Mouse (Mus musculus) heart, adult 2 months (tissue): ENCODE results near the gene Pdgfb. TPM values are rescaled to one million over a fixed set of nuclear protein-coding genes. Genes with fewer than 3 reads are reported as not detected.

ENCODE experiments used
- DNase-seq, 2 experiments: peaks; one replicate each; pipeline ENCODE4 v3.0.0; 2021
- H3K27ac ChIP-seq: fragments of 200-600 bp; 2 replicates; pipeline ENCODE4 v1.8.1; 2022
- H3K27me3 ChIP-seq: fragments of 200-500 bp; 2 replicates; pipeline ENCODE4 v1.6.1; 2012; ENCODE audit warnings: mild to moderate bottlenecking, low read length, inconsistent platforms, mixed read lengths; ENCODE audit not compliant: control insufficient read depth, insufficient read depth
- H3K36me3 ChIP-seq: fragments of 200-500 bp; 2 replicates; pipeline ENCODE4 v1.6.1; 2012; ENCODE audit warnings: low read length, inconsistent platforms; ENCODE audit not compliant: control insufficient read depth, insufficient read depth
- H3K4me1 ChIP-seq: fragments of 200-500 bp; 2 replicates; pipeline ENCODE4 v1.6.1; 2011; ENCODE audit warnings: low read length; ENCODE audit not compliant: control insufficient read depth, insufficient read depth
- H3K4me3 ChIP-seq: fragments of 200-600 bp; 2 replicates; pipeline ENCODE4 v1.8.1; 2022
- H3K79me2 ChIP-seq: fragments of 200-500 bp; replicated peaks from 2 replicates; pipeline ENCODE4 v1.6.1; 2012; ENCODE audit warnings: mild to moderate bottlenecking, inconsistent platforms, low read length, moderate library complexity, mixed read lengths; ENCODE audit not compliant: control insufficient read depth, insufficient read depth
- H3K9ac ChIP-seq: fragments of 200-500 bp; 2 replicates; pipeline ENCODE4 v1.6.1; 2012; ENCODE audit warnings: low read depth, mild to moderate bottlenecking, control low read depth, inconsistent platforms, low read length, mixed read lengths
- CTCF ChIP-seq: fragments of 200-600 bp; IDR thresholded peaks from 2 replicates; pipeline ENCODE4 v1.8.1; 2022; ENCODE audit warnings: antibody characterized with exemption, mild to moderate bottlenecking, moderate library complexity
- EP300 ChIP-seq: fragments of 200-500 bp; IDR thresholded peaks from 2 replicates; pipeline ENCODE4 v1.6.1; 2011; ENCODE audit warnings: low read depth, low read length, control low read depth; ENCODE audit not compliant: insufficient read depth
- POLR2A ChIP-seq: fragments of 200-500 bp; IDR thresholded peaks from 2 replicates; pipeline ENCODE4 v1.6.1; 2011; ENCODE audit warnings: mild to moderate bottlenecking, low read depth, low read length, control low read depth; ENCODE audit not compliant: insufficient read depth
- WGBS: fragments of 180-500 bp; shearing (Covaris S2); methylation state at CpG from one replicate; pipeline ENCODE4 v1.1.7; 2018; 5-methylcytosine and 5-hydroxymethylcytosine counted together
- intact Hi-C: fragments of 180-260 bp; cut with DNase I; formaldehyde crosslinking; loops from one replicate; pipeline ENCODE4 v1.15.1; 2025
- polyA plus RNA-seq: library from polyadenylated mRNA; depleted of rRNA; stranded (reverse); fragments of >200 nt; gene quantifications from 2 replicates; pipeline ENCODE4 v1.2.3, GENCODE M21; 2012
- total RNA-seq, 2 experiments: library from RNA; stranded (reverse); gene quantifications; 2 replicates each; pipeline ENCODE4 v1.2.3; 2021

The Pdgfb gene
- total and polyA plus RNA-seq, 3 experiments = 27.1 to 32.6 (median 27.3) TPM

DNA sequence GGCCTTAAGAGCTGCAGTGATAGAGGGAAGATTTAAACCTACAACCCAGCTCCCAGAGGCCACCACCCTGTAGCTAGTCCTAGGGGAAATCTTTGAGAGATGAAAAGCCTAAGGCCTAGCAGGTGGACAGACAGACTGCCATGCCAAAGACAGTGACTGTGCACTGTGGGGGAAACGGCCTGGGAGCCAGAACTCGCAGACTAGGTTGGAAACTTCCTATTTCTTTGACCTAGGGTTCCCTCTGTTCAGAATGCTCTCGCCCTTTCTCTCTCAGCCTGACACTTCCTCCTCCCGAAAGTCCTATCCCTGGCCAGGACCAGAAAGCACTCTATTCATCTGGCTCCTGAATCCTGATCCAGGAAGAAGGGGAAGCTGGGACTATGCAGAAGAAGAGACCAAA lies 27.4 kb upstream of the Pdgfb start:
- Histone ChIP-seq H3K36me3 (no peaks in the 10 kb centered on the region), H3K4me1 (peaks cover 2% of the 10 kb centered on the region; the same call in 1 of the 2 replicates), H3K79me2 (no peaks in the 10 kb centered on the region), H3K27ac (peak overlapping the region; percentile 58), H3K9ac (no peak overlapping the region), H3K27me3 (no peaks in the 10 kb centered on the region), H3K4me3 (no peak overlapping the region)
- intact Hi-C loops = no loop called here
- no peak for DNase-seq
- TF ChIP-seq EP300 = no peak
- no peak for TF ChIP-seq POLR2A
- TF ChIP-seq CTCF = no peak
- WGBS = 44% methylated on average over 4 of the region's 4 CpGs

DNA sequence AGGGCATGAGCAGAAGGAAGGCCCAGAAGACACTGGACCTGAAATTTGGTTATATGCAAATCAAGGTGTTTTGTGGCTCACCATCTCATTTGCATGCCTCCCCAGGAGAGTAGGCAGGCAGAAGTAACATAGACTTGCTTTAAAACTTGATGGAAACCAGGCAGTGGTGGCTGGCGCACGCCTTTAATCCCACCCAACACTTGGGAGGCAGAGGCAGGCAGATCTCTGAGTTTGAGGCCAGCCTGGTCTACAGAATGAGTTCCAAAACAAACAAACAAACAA lies 23.3 kb upstream of the Pdgfb start:
- Histone ChIP-seq H3K4me3 (no peak overlapping the region), H3K4me1 (peaks cover 2% of the 10 kb centered on the region; the same call in 1 of the 2 replicates), H3K79me2 (no peaks in the 10 kb centered on the region), H3K36me3 (no peaks in the 10 kb centered on the region), H3K27me3 (no peaks in the 10 kb centered on the region), H3K9ac (no peak overlapping the region), H3K27ac (peak overlapping the region; percentile 43; the same call in 1 of the 2 replicates)
- TF ChIP-seq POLR2A (no peak), CTCF (no peak), EP300 (no peak)
- 100% methylated on average over 2 of the region's 2 CpGs for WGBS
- DNase-seq = no peak
- intact Hi-C loops = no loop called here

DNA sequence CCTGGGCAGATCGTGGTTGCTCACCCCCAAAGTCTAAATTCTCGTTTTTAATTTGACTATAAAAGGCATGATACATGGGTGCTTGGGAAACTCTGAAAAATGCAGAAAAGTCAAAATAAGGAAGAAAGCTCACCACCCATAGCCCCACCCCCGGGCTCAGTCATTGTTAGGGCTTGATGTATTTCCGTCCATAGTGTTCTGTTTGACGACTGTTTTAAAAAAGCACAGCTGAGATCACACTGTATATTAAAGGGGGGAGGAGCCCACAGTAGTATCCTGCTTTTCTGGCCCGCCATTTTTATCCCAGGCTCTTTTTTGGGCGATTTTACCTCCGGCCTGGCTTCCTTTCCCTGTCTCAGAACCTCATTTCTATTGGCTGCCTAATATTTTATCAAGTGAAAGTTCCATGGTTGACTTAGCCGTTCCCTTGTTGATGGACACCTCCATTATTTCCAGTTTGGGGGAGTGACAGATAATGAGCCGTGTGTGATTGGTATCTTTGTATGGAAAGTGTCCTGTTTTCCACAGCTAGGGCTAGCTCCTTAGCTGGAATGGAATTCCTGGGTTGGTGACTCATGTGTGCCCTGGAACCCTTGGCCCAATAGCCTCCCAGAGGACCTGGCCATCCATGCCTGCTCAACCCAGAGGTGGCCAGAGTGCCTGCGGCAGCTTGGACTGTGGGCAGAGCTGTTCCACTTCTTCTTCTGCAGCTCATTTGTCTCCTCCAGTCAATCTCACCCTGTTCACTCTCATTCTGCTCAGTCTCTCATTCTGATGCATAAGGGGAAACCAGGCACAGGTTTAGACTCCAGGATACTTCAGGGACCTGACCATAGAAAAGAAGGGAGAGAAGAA lies 22.7 kb upstream of the Pdgfb start:
- Histone ChIP-seq H3K79me2 (no peaks in the 10 kb centered on the region), H3K9ac (no peak overlapping the region), H3K4me3 (no peak overlapping the region), H3K27me3 (no peaks in the 10 kb centered on the region), H3K4me1 (peaks cover 2% of the 10 kb centered on the region; the same call in 1 of the 2 replicates), H3K27ac (peak overlapping the region; percentile 43), H3K36me3 (no peaks in the 10 kb centered on the region)
- 44% methylated on average over 11 of the region's 11 CpGs for WGBS
- TF ChIP-seq EP300 = no peak
- TF ChIP-seq CTCF = no peak
- TF ChIP-seq POLR2A = no peak
- DNase-seq = no peak
- intact Hi-C loops = no loop called here

DNA sequence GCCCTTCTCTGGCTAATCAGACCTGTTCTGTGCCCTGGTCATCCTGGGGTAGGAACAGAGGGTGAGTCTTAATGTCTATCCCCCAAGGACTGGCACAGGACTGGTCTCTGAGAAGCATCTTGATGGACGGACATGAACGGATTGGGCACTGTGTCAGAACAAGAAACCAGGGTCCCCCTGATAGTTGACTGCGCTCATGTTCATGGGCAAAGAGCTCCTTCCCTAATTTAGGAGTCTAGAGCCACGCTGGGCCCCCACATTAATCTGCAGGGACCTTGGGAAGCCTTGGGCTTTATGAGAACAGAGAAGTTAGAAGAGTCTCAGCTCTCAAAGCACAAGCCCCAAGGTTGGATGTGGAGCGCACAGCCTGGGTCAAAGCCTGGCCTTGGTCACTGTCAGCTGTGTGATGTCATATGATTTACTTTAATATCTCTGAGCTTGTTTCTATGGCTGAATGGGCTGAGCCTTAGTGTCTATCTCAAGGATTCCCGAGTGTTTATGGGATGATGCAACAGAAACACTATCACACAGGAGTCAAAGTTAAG lies 20.6 kb upstream of the Pdgfb start:
- Histone ChIP-seq H3K4me1 (0 out of 2 replicates have a peak, but pooled peaks cover 2% of the 10 kb centered on the region), H3K36me3 (no peaks in the 10 kb centered on the region), H3K79me2 (no peaks in the 10 kb centered on the region), H3K9ac (no peak overlapping the region), H3K4me3 (no peak overlapping the region), H3K27me3 (no peaks in the 10 kb centered on the region), H3K27ac (no peak overlapping the region)
- no peak for DNase-seq
- WGBS = 92% methylated on average over 6 of the region's 6 CpGs
- TF ChIP-seq POLR2A (no peak), CTCF (no peak), EP300 (no peak)
- intact Hi-C loops = no loop called here

DNA sequence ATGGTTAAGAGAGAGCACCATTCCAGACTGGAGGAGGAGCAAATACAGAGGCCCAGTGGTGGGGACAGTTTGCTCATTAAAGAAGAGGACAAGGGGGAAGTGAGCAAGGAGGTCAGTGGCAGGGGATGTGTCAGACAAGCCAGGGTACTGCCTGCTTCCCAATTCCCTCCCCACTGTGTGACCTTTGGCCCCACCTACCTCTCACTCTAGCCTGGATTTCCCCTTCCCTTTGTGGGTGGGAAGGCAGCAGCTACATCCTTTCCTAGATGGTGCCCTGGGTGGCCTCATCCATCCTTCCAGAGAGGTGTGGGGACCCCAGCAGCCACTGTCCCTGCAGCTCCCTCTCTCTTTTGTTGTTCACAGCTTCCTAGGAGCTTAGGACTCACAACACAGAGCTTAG lies 20.1 kb upstream of the Pdgfb start:
- Histone ChIP-seq H3K9ac (no peak overlapping the region), H3K36me3 (no peaks in the 10 kb centered on the region), H3K27me3 (no peaks in the 10 kb centered on the region), H3K27ac (no peak overlapping the region), H3K4me3 (no peak overlapping the region), H3K79me2 (no peaks in the 10 kb centered on the region), H3K4me1 (0 out of 2 replicates have a peak, but pooled peaks cover 2% of the 10 kb centered on the region)
- TF ChIP-seq EP300 (no peak), CTCF (no peak), POLR2A (no peak)
- intact Hi-C loops = no loop called here
- DNase-seq = no peak

DNA sequence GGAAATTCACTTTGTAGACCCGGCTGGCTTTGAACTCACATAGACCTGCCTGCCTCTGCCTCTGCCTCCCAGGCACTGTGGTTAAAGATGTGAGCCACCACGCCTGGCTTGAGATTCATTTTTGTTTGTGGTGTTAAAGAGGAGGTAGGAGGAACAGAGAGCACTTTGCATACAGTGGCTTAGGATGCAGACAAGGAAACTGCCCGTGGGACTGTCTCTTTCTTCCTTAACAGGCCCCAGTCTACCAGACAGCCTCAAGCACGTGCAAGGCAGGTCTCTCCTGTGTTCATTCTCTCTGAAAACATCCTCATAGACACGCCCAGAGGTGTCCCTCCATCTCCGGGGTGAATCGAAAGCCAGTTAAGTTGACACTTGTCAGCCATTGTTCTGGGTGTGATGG lies 19.6 kb upstream of the Pdgfb start:
- WGBS = 70% methylated on average over 7 of the region's 7 CpGs
- Histone ChIP-seq H3K9ac (no peak overlapping the region), H3K36me3 (no peaks in the 10 kb centered on the region), H3K4me3 (no peak overlapping the region), H3K27ac (no peak overlapping the region), H3K79me2 (no peaks in the 10 kb centered on the region), H3K4me1 (0 out of 2 replicates have a peak, but pooled peaks cover 2% of the 10 kb centered on the region), H3K27me3 (no peaks in the 10 kb centered on the region)
- TF ChIP-seq EP300 (no peak), POLR2A (no peak), CTCF (no peak)
- DNase-seq = no peak
- intact Hi-C loops = no loop called here
